Mouse (Mus musculus) E14TG2a.4 (cell line): ENCODE results near the gene Lrrfip2.

Experiments
- H3K27me3 ChIP-seq: 2 replicates; pipeline ENCODE4 v1.6.1; 2014; ENCODE audit warnings: low read length, control low read depth; ENCODE audit not compliant: insufficient read depth
- H3K36me3 ChIP-seq: 2 replicates; pipeline ENCODE4 v1.6.1; 2014; ENCODE audit warnings: low read length, control low read depth; ENCODE audit not compliant: insufficient read depth
- H3K4me1 ChIP-seq: replicated peaks from 2 replicates; pipeline ENCODE4 v1.6.1; 2014; ENCODE audit warnings: low read depth, low read length, control low read depth
- H3K4me3 ChIP-seq: replicated peaks from 2 replicates; pipeline ENCODE4 v1.5.1; 2014; ENCODE audit warnings: mild to moderate bottlenecking, low read length
- H3K9me3 ChIP-seq: 2 replicates; pipeline ENCODE4 v1.6.1; 2014; ENCODE audit warnings: low read length, control low read depth
- CTCF ChIP-seq: conservative IDR thresholded peaks from 2 replicates; pipeline ENCODE4 v1.5.1; 2014; ENCODE audit warnings: low read length
- NANOG ChIP-seq: IDR thresholded peaks from 2 replicates; pipeline ENCODE4 v1.6.1; 2014; ENCODE audit warnings: borderline replicate concordance, low read length, mixed read lengths
- POU5F1 ChIP-seq: IDR thresholded peaks from 2 replicates; pipeline ENCODE4 v1.6.1; 2014; ENCODE audit warnings: low read length, borderline replicate concordance

The Lrrfip2 gene

DNA sequence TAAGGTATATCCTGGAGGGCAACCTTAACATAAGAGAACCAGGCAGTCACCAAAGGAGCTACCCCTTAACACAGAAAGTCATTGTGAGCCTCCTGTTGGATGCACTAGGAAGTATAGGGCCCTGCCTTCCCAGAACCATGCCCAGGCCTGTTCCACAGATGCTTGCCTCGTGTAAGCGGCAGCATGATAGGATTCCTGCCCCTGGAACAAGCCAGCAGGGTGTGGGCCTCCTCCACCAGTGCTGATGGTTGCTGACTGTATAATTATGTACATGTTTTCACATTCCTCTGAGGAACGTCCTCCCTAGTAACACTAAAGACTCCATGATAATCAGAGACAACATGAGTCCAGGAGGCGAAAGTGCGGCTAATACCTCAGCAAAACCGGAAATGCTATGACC, 126.0 kb downstream of the Lrrfip2 start:
- no peaks in the 10 kb centered on the region for H3K9me3 ChIP-seq
- no peaks in the 10 kb centered on the region for H3K27me3 ChIP-seq
- H3K4me1 ChIP-seq, result peaks cover 21% of the 10 kb centered on the region
- no peak for TF ChIP-seq POU5F1
- no peak for TF ChIP-seq CTCF
- TF ChIP-seq NANOG, result no peak
- H3K36me3 ChIP-seq, result peaks cover 76% of the 10 kb centered on the region
- no peak overlapping the region for H3K4me3 ChIP-seq

DNA sequence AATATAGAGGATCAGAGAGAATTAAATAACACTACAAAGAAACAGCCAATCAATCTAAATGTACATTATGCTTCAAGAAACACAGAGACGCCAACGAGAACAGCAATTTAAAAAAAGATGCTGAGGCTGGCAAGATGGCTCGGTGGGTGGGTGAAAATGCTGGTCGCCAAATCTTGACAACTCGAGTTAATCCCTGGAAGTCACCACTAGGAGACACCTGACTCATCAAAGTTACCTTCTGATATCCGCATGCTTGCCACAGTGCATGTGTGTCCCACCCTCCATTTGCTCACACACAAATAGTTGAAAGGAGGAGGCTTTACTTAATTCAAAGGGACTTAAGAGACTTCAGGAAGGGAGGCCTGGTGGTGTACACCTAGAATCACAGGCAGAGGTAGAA, 128.2 kb downstream of the Lrrfip2 start:
- no peaks in the 10 kb centered on the region for H3K9me3 ChIP-seq
- TF ChIP-seq POU5F1 (no peak), CTCF (no peak), NANOG (no peak)

DNA sequence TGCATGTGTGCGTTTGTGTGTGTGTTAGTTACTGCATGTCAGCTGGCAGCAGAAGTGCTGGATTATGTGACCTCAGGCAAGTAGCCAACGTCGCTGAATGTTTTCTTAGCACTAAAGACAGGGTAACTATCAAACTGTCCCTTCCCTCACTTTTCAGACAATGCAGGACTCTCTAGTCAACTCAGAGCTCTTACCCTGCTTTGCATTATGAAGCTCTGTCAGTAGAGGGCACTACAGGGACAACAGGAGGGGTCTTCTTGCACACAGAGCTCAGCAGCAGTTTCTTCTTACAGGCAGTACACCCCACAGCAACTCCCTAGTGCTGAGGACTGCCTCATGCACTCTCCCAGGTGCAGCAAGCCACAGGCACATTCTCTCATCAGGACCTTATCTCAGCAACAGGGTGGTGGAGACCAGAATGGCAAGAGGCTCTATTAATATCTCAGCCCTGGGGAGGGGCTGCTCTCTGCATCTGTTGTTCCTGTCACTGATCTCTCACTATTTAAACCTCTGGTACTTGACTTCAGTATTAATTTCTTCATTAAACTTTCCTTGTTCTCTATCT, 130.4 kb downstream of the Lrrfip2 start:
- Histone ChIP-seq H3K4me1 (peaks cover 29% of the 10 kb centered on the region), H3K9me3 (no peaks in the 10 kb centered on the region), H3K27me3 (no peaks in the 10 kb centered on the region), H3K4me3 (no peak overlapping the region), H3K36me3 (peaks cover 70% of the 10 kb centered on the region)
- TF ChIP-seq CTCF, result peak; percentile 6; the same call in 1 of the 2 replicates
- TF ChIP-seq POU5F1, result no peak

More for the DNA sequence above, 128.2 kb downstream of the Lrrfip2 start:
- Histone ChIP-seq H3K36me3 (peaks cover 73% of the 10 kb centered on the region), H3K4me3 (no peak overlapping the region), H3K4me1 (peaks cover 21% of the 10 kb centered on the region), H3K27me3 (no peaks in the 10 kb centered on the region)

DNA sequence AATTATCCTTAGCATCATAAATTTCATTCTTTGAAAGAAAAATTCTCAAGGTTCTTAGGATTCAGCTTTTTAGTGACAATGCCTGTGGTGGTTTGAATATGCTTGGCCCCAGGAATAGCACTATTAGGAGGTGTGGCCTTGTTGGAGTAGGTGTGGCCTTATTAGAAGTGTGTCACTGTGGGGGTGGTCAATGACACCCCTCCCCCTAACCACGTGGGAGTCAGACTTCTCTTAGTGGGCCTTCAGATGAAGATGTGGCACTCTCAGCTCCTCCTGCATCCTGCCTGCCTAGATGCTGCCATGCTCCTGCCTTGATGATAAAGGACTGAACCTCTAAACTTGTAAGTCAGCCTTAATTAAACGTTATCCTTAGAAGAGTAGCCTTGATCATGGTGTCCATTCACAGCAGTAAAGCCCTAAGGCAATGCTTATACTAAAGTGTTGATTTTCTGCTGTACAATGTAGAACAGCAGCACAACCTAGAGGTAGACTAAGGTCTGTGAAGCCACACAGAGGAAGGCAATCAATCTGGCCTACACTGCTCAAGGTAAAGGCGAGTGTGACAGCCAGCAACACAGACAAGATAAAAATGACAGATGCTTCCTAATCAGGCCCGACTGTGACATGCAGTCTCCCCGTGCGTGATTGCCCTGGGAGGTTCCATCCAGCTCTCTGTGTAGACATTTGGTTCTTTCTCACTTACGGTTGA, 134.9 kb downstream of the Lrrfip2 start:
- TF ChIP-seq NANOG, result no peak
- no peak for TF ChIP-seq CTCF
- TF ChIP-seq POU5F1, result no peak
- Histone ChIP-seq H3K4me1 (peaks cover 7% of the 10 kb centered on the region; the same call in 1 of the 2 replicates), H3K27me3 (no peaks in the 10 kb centered on the region), H3K36me3 (peaks cover 77% of the 10 kb centered on the region), H3K4me3 (no peak overlapping the region), H3K9me3 (no peaks in the 10 kb centered on the region)

DNA sequence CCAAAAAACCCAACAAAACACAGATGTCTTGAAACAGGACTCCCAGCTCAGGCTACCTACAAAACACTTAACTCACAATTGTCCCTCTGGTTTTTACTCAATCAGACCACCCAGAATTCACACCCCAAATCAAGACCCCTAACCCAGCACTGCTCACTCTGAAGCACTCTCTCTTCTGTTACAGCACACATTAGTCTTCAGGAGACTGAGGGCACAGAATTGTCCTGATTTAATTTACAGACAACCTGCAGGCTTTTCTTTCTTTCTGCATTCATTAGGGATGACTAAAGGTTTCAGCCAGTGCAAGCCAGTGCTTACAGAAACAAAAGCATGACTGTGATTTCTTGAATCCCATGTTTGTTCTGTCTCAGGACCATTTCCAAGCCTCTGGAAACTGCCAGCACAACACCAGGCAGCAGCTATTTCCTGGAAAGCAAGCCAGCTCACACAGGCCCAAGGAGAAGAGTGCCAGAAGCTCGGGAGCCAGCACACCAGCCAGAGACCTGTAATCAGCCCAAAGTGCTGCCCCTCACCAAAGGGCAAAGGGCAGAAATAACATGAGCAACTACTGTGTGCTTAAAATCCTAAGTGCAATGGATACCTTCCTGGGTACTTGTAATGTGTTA, 143.1 kb downstream of the Lrrfip2 start:
- no peak overlapping the region for H3K4me3 ChIP-seq
- no peak for TF ChIP-seq POU5F1
- no peak for TF ChIP-seq NANOG
- no peak for TF ChIP-seq CTCF
- no peaks in the 10 kb centered on the region for H3K27me3 ChIP-seq
- no peaks in the 10 kb centered on the region for H3K9me3 ChIP-seq
- H3K4me1 ChIP-seq, result 0 out of 2 replicates have a peak, but pooled peaks cover 4% of the 10 kb centered on the region
- H3K36me3 ChIP-seq, result peaks cover 87% of the 10 kb centered on the region

DNA sequence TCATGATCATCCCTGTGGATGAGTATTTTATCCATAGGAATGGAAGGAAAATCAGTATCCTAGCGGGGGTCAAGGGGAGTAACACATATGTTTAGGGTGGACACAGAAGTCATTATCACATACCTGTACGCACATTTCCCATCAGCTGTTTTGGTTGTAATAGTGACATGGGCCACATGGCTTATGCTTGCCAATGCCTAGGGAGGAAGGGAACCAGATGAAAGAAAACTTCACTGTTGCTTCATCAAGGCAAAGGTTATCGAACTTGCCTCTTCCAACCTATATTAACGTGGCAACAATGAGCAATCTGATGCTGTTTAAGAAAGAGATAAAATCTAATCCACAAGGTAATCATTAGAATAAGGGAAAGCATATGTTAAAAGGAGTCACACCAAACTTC, 144.0 kb downstream of the Lrrfip2 start:
- Histone ChIP-seq H3K4me3 (no peak overlapping the region), H3K36me3 (peaks cover 82% of the 10 kb centered on the region), H3K27me3 (no peaks in the 10 kb centered on the region), H3K4me1 (0 out of 2 replicates have a peak, but pooled peaks cover 4% of the 10 kb centered on the region), H3K9me3 (no peaks in the 10 kb centered on the region)
- TF ChIP-seq POU5F1 (no peak), NANOG (no peak), CTCF (no peak)

DNA sequence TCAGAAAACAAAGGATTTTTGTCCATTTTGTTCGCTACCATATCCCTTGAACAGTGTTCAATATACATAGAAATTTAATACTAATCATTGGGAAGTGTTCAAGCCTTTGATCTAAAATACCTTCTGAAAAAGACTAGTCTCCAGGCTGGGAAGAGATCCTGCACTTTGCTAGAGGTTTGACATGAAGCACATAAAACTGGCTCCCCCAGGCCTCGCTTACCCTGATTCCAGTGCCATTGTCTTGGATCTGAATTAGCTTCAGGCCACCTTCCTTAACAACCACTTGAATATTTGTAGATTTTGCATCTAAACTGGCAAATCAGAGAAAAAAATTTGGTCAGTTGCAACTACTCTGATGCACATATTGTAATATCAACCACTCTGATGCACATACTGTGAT, 150.6 kb downstream of the Lrrfip2 start:
- H3K4me3 ChIP-seq, result no peak overlapping the region
- no peaks in the 10 kb centered on the region for H3K9me3 ChIP-seq
- peaks cover 14% of the 10 kb centered on the region for H3K4me1 ChIP-seq
- no peaks in the 10 kb centered on the region for H3K27me3 ChIP-seq
- H3K36me3 ChIP-seq, result peaks cover 50% of the 10 kb centered on the region
- no peak for TF ChIP-seq NANOG
- TF ChIP-seq CTCF, result no peak
- TF ChIP-seq POU5F1, result no peak

DNA sequence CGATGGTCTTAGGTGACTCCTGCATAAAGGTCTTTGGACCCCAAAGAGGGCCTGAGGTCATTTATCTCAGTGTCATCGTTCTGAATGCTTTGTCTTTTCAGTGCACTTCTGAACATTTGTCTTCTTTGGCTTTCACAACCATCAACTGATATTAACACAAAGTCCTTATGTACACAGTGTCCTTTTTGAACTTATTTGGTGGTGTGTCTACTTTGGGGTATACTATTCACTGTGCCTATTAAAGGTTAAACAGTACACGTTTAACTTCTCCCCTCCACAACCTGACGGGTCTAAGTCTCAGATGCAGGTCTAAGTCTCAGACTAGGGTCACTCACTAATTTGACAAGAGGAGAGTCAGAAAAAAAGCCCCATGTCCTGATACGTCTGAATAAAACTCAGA, 153.2 kb downstream of the Lrrfip2 start:
- H3K36me3 ChIP-seq, result peaks cover 53% of the 10 kb centered on the region
- H3K4me3 ChIP-seq, result peak overlapping the region; percentile 90
- H3K27me3 ChIP-seq, result no peaks in the 10 kb centered on the region
- no peaks in the 10 kb centered on the region for H3K9me3 ChIP-seq
- peaks cover 40% of the 10 kb centered on the region for H3K4me1 ChIP-seq
- TF ChIP-seq POU5F1 (no peak), CTCF (no peak), NANOG (no peak)

DNA sequence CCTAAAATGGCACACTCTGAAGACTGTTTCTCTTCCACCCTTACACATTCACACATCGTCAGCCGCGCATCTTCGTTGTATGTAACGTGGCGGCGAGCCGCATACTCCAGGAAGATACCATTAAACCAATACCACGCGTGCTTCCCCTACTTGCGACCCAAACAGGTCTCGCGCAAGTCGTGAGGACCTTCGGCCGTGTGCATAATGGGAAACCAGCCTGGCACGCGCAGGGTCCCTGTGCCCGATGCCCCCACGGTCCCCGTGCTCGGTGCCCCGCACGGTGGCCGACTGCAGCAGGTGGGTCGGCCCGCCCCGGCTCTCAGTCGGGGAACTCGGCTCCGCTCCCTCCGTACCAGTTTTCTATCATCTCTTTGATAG, 153.7 kb downstream of the Lrrfip2 start:
- Histone ChIP-seq H3K4me1 (peaks cover 40% of the 10 kb centered on the region), H3K36me3 (peaks cover 53% of the 10 kb centered on the region), H3K27me3 (no peaks in the 10 kb centered on the region), H3K9me3 (no peaks in the 10 kb centered on the region), H3K4me3 (peak overlapping the region; percentile 90)
- TF ChIP-seq CTCF (no peak), NANOG (no peak), POU5F1 (no peak)
